Mouse (Mus musculus) layer of hippocampus, adult 8-10 months (tissue): ENCODE data around the gene Aloxe3. TPM values are rescaled to one million over a fixed set of nuclear protein-coding genes. Genes with fewer than 3 reads are reported as not detected.

Source experiments
- DNase-seq, 2 experiments: peaks; one replicate each; pipeline ENCODE4 v3.0.0; 2022; ENCODE audit warnings: low spot score in 2 of 2
- total RNA-seq, 4 experiments: library from RNA; stranded (reverse); gene quantifications; 2 replicates each; pipeline ENCODE4 v1.2.4; 2022

The Aloxe3 gene
- total RNA-seq, 4 experiments from 2014 or later = 8.8 to 14.4 (median 10.1) TPM

DNA sequence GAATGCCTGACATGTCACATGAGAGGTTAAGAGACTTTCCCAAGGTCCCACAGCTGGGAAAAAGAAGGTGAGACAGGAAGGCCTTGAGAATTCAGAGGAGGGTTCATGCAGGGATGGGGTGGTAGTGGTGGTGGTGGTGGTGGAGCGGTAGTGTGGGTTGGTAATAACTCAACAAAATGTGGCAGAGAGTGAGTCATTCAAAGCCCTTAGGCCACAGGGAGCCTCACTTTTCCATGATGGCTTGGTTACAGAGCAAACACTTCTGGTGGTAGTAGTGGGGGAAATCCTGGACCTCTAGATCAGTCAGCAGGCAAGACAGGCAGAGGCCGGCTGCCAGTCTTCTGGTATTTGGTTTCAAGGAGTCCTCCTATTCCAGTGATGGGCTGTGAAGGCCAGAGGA, 46.9 kb downstream of the Aloxe3 start:
- no peak for DNase-seq

DNA sequence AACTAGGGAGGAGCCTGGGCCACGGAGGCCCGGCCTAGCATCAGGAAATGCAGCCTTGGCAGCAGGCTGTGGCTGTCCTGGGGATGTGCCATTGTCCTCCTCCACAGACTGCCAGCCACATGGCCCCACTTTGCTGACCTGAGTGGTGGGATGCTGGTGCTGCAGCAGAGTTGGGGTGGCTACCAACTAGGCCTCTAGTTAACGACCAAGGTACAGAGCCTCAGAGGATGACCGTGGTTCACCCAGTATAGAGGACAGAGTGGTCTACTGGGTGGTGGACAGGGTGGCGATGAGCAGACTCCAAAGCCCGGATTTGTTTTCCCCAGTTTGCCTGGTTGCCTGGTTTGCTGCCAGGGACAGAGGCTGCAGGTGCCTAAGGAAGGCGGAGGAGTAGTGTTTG, 49.0 kb downstream of the Aloxe3 start:
- DNase-seq = no peak

DNA sequence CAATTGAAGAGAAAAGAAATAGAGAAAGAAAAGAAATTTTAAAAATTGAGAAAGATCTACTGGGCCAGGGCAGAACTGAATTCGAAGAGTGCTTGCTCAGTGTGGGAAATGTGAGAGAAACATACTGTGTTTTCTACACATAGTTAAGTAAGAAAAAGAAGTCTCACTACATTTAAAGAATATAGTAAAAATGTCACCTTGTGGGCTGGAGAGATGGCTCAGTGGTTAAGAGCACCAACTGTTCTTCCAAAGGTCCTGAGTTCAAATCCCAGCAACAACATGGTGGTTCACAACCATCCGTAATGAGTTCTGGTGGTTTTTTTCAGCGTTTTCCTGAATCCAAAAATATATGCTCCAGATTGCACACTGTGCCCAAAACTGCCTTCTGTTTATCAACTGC, 52.8 kb downstream of the Aloxe3 start:
- no peak for DNase-seq

DNA sequence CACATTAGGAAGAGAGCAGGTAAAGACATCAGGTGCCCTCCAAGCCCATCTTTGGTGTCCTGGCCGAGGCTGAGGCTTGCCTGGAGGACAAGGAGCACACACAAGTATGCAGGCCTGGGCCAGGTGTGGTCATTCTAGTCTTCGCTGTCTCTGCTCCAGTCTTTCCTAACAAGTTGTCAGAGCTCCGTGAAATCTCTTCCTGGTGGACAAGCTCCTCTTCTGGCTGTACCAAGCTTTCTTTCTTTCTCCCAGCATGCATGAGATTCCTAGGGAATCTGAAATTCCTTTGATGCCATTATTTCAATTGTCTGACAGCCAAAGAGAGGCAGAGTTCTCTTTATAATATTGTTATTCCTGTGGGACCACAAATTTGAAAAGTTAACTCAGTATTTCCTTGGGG, 53.8 kb downstream of the Aloxe3 start:
- no peak for DNase-seq

DNA sequence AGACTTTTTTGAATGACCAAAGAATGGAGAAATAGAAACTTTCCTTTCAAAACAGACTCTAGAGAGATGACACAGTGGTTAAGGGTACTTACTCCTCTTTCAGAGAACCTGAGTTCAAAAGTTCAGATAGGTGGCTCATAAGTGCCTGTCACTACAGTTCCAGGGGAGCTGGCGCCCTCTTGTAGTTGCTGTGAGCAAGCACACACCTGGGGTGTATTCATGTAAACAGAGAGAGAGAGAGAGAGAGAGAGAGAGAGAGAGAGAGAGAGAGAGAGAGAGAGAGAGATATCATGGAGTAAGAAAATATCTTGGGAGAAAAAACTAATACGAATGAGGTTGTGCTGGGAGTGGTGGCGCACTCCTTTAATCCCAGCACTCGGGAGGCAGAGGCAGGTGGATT, 54.4 kb downstream of the Aloxe3 start:
- DNase-seq = no peak

DNA sequence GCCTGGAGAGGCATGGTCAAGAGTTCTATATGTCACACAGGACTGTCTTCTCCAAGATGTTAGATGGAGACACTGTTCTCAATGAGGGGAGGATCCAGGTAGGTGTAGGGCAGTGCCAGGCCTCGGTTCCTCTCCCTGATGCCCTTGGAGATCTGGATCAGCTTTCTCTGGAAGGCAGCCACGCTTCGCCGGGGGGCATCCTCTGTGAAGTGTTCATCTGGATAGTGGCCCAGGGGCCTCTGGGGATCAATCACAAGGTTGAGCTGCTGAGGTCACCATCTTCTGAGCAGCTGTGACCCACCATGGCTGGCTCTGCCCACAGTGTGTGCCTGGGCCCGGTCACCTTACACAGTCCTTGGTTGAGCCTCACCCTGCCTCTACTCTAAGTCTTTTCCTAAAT, 59.3 kb downstream of the Aloxe3 start:
- no peak for DNase-seq

DNA sequence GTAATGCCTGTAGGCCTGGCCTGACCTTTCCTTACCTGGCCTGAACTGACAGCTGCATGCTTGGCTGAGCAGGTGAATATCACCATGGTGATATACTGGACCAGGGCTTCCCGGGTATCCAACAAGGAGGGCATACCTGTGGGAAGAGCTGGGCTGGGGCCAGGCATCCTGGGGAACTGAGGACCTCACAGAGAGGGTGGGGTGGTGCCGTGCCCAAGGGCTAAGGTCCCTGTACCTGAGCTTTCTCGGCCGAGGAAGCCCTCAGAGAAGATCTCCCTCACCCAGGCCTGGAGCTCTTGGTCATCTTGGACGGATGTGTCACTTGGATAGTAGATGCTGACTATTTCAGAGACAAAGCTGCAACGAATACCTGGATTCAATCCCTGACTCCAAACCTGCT, 60.2 kb downstream of the Aloxe3 start:
- DNase-seq = no peak

DNA sequence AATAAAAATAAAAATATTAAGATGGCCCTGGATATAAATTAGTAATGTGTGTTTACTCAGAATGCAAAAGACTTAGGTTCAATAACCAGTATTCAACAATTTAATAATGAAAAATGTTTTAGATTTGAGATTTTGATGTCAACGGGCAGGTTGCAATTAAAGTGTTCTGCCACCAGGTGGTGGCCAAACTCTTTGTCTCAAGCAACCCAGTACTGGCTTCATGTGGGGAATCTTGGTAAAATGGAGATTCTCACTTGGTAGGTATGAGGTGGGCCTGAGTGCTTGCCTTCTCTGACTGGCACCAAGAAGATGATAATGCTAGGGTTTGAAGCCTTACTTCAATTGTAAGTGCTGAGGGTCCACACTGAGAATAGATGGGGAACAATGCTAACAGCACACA, 67.1 kb downstream of the Aloxe3 start:
- DNase-seq = no peak

DNA sequence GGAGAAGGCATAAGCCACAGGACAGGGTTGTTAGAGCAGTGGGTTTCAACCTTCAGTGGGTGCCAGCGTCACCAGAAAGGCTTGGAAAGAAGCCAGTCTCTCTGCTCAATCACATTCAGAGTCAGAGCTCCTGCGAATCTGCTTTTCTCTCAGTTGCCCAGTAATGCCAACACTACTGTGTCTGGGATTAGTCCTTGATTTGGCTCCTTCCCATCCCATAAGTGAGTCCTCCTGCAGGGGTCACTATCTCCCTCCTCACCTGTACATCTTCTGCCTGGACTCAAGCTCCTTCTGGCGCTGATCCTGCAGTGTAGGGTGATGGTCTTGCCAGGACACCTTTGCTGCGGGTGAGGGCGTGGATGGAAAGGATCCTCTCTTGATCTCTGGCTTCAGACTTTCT, 71.1 kb downstream of the Aloxe3 start:
- DNase-seq = no peak

DNA sequence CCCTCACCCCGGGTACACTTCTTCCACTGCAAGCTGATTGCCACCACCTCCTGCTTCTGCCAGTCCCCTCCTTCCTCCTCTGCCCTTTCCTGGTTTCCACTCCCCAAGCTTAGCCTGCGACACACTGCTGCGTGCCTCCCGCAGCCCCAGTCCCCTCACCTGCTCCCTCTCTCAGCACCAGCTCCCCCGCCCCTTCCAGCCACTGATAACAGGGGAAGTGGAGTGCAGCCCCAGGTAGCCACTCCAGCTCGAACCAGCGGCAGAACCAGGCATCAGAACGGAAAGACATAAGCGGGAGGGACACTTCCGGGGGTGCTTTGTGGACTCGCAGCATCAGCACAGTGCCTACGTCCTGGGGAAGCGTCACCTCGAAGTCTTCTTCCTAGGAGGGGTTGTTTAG, 71.5 kb downstream of the Aloxe3 start:
- DNase-seq = no peak

DNA sequence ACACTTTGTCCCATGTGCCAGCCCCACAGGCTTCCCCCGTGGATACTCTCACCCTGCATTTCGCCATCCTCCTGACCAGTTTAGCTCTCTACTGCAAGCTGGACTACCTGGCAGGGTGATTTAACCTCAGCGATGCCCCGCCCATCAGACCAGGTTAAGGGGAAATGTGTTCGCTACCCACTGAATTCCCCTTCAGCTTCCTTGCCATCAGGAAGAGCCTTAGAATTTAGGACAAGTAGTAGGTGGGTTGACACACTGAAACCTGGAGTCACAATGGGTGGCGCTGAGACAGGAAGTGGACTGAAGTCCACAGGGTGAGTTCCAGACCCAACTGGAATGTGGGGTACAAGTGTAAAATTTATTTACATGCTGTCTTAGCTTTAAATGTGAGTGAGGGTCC, 72.0 kb downstream of the Aloxe3 start, which contains the start of gene Alox8:
Gene Alox8, minus strand, starts transcription at position 101 of the 400 bp plus-strand sequence.
- DNase-seq = no peak

Other genes with a start within 250 kb of the Aloxe3 start
- gene Rnf222, start 237.3 kb upstream of the Aloxe3 start, total RNA-seq = not detected
- gene Rpl26, start 224.3 kb upstream of the Aloxe3 start, total RNA-seq = 100 to 1,000 TPM; 779 to 924 (median 859) TPM
- under 1 TPM in 3 of 4 experiments, not detected in 1; 0.32 to 0.58 (median 0.45) TPM for gene Odf4, start 198.8 kb upstream of the Aloxe3 start, total RNA-seq
- gene Arhgef15, start 168.4 kb upstream of the Aloxe3 start, total RNA-seq = 10 to 100 TPM in 3 of 4 experiments, 1 to 10 TPM in 1; 9.1 to 16.5 (median 12.0) TPM
- 1 to 10 TPM; 4.9 to 7.4 (median 5.8) TPM for gene Slc25a35, start 157.8 kb upstream of the Aloxe3 start, total RNA-seq
- 10 to 100 TPM; 14.1 to 24.1 (median 15.9) TPM for gene Rangrf, start 150.7 kb upstream of the Aloxe3 start, total RNA-seq
- gene Pfas, start 117.4 kb upstream of the Aloxe3 start, total RNA-seq = 10 to 100 TPM; 25.8 to 32.2 (median 26.8) TPM
- 10 to 100 TPM; 39.8 to 46.9 (median 41.8) TPM for gene Ctc1, start 110.0 kb upstream of the Aloxe3 start, total RNA-seq
- 1 to 10 TPM in 2 of 4 experiments, under 1 TPM in 2; 0.52 to 1.6 (median 0.88) TPM for gene Aurkb, start 80.2 kb upstream of the Aloxe3 start, total RNA-seq
- gene Borcs6, start 66.2 kb upstream of the Aloxe3 start, total RNA-seq = 10 to 100 TPM; 30.8 to 33.3 (median 31.5) TPM
- gene Tmem107, start 55.1 kb upstream of the Aloxe3 start, total RNA-seq = 10 to 100 TPM; 14.8 to 21.0 (median 19.0) TPM
- gene Vamp2, start 37.4 kb upstream of the Aloxe3 start, total RNA-seq = 100 to 1,000 TPM; 926 to 962 (median 934) TPM
- 100 to 1,000 TPM in 2 of 4 experiments, 10 to 100 TPM in 2; 91.2 to 107 (median 97.7) TPM for gene Per1, start 30.7 kb upstream of the Aloxe3 start, total RNA-seq
- 1 to 10 TPM in 3 of 4 experiments, under 1 TPM in 1; 0.97 to 1.8 (median 1.2) TPM for gene Hes7, start 5.5 kb upstream of the Aloxe3 start, total RNA-seq
- gene 9130213A22Rik, start 3.3 kb upstream of the Aloxe3 start, total RNA-seq = 1 to 10 TPM; 1.4 to 1.7 (median 1.5) TPM
- 10 to 100 TPM in 2 of 4 experiments, 1 to 10 TPM in 2; 5.9 to 14.5 (median 10.5) TPM for gene Alox12b, start 31.1 kb downstream of the Aloxe3 start, total RNA-seq
- 10 to 100 TPM in 1 of 4 experiments, 1 to 10 TPM in 3; 8.4 to 10.1 (median 9.3) TPM for gene Alox8, start 71.9 kb downstream of the Aloxe3 start, total RNA-seq
- 1 to 10 TPM; 1.6 to 2.0 (median 1.8) TPM for gene Gucy2e, start 111.1 kb downstream of the Aloxe3 start, total RNA-seq
- gene Cntrob, start 197.9 kb downstream of the Aloxe3 start, total RNA-seq = 10 to 100 TPM; 12.4 to 17.2 (median 15.5) TPM
- gene Trappc1, start 198.1 kb downstream of the Aloxe3 start, total RNA-seq = 10 to 100 TPM; 54.6 to 65.9 (median 56.3) TPM
- gene Kcnab3, start 200.4 kb downstream of the Aloxe3 start, total RNA-seq = 10 to 100 TPM; 26.9 to 33.1 (median 30.2) TPM
- gene Rnf227, start 214.6 kb downstream of the Aloxe3 start, total RNA-seq = 100 to 1,000 TPM; 119 to 129 (median 121) TPM
- gene Chd3, start 243.5 kb downstream of the Aloxe3 start, total RNA-seq = 100 to 1,000 TPM; 435 to 510 (median 495) TPM